Mouse (Mus musculus): ENCODE measurements around the gene Gdi1. TPM values are rescaled to one million over a fixed set of nuclear protein-coding genes. Genes with fewer than 3 reads are reported as not detected.
A peak's percentile ranks its signal among the peaks of the same experiment; 100 is the strongest.
"Not testable (repeated sequence)": the region's sequence is repeated elsewhere in the genome, so short reads cannot be mapped to it uniquely, and the experiment has no call there.

Gene Gdi1
- polyA plus RNA-seq, 1 experiment: 1,152 TPM

GRCm38 (mm10) chrX:74328725-74329161 is 23.9 kb downstream of the Gdi1 start, which contains the start of gene Plxna3:
Plxna3 (plus strand) TSS chrX:74329066.
- peak in 1 of 2 experiments; percentile 53 for DNase-seq (ENCODE audit: extremely low spot score in 1 of 2, low spot score in 1 of 2)

DNA sequence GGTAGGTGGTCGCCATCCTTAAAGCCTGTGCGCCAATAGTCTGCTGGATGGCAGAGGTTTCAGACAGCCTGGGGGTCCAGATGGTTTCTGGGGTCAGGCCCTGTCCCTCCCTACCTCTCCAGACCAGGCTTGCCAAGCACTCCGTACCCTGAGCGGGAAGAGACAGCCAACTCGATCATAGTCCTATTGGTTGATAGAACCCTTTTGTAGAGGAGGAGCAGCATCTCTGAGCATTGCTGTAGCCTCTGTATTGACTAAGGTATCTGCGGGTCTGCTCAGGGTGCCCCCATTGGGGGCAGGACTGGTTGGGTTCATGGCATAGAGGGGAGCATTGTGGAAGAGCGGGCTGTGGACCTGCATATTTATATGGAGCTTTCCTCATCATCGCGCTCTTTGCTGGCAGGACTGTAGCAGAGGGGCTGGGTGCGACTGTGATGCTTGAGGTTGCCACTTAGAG is 24.4 kb downstream of the Gdi1 start:
- DNase-seq (ENCODE audit: extremely low spot score in 1 of 2, low spot score in 1 of 2): no peak

- no peak for DNase-seq (ENCODE audit: extremely low spot score in 1 of 2, low spot score in 1 of 2)
These were observed 25.6 kb downstream of the Gdi1 start for GRCm38 (mm10) chrX:74330166-74330930.

DNA sequence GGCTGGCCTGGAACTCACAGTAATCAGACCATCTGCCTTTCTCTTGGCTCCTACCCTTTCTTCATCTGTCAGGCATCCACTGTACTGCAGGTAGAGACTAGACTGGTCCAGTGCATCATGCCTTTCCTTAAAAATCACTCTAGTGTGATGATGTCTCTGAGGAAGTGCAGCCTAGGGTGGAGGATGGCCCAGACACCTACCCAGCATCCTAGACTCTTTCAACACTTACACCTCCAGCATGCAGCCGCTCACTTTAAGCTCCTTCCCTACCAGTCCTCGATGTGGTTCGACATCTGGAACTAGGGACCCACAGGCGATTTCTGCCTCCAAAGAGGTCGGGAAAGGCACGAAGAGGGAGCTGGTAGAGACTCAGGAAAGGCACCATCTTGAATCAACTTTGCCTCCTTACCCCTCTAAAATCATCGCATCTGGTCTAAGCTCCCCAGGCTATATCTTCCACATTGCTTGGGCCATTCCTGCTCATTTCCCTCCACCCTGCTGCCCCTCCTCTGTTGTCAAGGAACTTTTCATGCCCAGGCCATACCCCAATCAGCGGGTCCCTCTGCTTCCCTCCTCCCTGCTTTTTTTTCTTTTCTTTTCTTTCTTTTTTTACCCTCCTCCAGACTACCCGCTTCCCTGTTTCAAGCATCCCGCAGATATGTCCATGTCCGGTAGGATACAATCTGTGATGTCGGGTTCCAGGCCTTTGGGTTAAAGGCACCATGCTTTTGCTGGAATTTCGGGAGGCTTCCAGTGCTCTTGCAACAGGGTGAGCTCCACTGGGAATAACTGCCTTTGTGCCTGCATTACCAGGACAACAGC is 48.1 kb downstream of the Gdi1 start:
- DNase-seq (ENCODE audit: extremely low spot score in 1 of 2, low spot score in 1 of 2): peak in 1 of 2 experiments; percentile 6

GRCm38 (mm10) chrX:74353467-74353770 is 48.6 kb downstream of the Gdi1 start, which contains the start of gene Lage3:
Lage3 (minus strand) TSS chrX:74353618.
- peak; percentile 59 to 82 for DNase-seq (ENCODE audit: extremely low spot score in 1 of 2, low spot score in 1 of 2)

GRCm38 (mm10) chrX:74357069-74357468 is 52.3 kb downstream of the Gdi1 start:
- DNase-seq (ENCODE audit: extremely low spot score in 1 of 2, low spot score in 1 of 2): not testable (repeated sequence)

- DNase-seq (ENCODE audit: extremely low spot score in 1 of 2, low spot score in 1 of 2): no peak
These were observed 54.4 kb downstream of the Gdi1 start for GRCm38 (mm10) chrX:74359171-74359570.

Other genes starting within 250 kb of the Gdi1 start
- gene Opn1mw, start 177.5 kb upstream of the Gdi1 start, polyA plus RNA-seq (2012; rRNA removed): 0.25 and 0.32 TPM in 2 replicates
- 29.7 and 30.6 TPM in 2 replicates for gene Mecp2, start 169.6 kb upstream of the Gdi1 start, polyA plus RNA-seq (2012; rRNA removed)
- gene Tex28, start 137.2 kb upstream of the Gdi1 start, polyA plus RNA-seq (2012; rRNA removed): not detected in 2 replicates
- 0.04 TPM in 2 replicates for gene Tktl1, start 127.7 kb upstream of the Gdi1 start, polyA plus RNA-seq (2012; rRNA removed)
- gene Flna, start 55.2 kb upstream of the Gdi1 start, polyA plus RNA-seq (2012; rRNA removed): 131 and 166 TPM in 2 replicates
- 45.2 and 45.8 TPM in 2 replicates for gene Emd, start 50.3 kb upstream of the Gdi1 start, polyA plus RNA-seq (2012; rRNA removed)
- 698 and 796 TPM in 2 replicates for gene Rpl10, start 34.2 kb upstream of the Gdi1 start, polyA plus RNA-seq (2012; rRNA removed)
- gene Taz, start 23.1 kb upstream of the Gdi1 start, polyA plus RNA-seq (2012; rRNA removed): 95.1 and 109 TPM in 2 replicates
- 3.7 and 4.8 TPM in 2 replicates for gene Dnase1l1, start 22.7 kb upstream of the Gdi1 start, polyA plus RNA-seq (2012; rRNA removed)
- gene Atp6ap1, start 7.9 kb upstream of the Gdi1 start, polyA plus RNA-seq (2012; rRNA removed): 465 and 472 TPM in 2 replicates
- gene Fam50a, start 8.0 kb downstream of the Gdi1 start, polyA plus RNA-seq (2012; rRNA removed): 46.8 and 58.9 TPM in 2 replicates
- 55.4 and 59.9 TPM in 2 replicates for gene Plxna3, start 24.1 kb downstream of the Gdi1 start, polyA plus RNA-seq (2012; rRNA removed)
- gene Lage3, start 48.6 kb downstream of the Gdi1 start, polyA plus RNA-seq (2012; rRNA removed): 57.1 and 65.1 TPM in 2 replicates
- gene Ubl4a, start 68.2 kb downstream of the Gdi1 start, polyA plus RNA-seq (2012; rRNA removed): 68.4 and 73.3 TPM in 2 replicates
- 4.3 and 4.8 TPM in 2 replicates for gene Slc10a3, start 68.4 kb downstream of the Gdi1 start, polyA plus RNA-seq (2012; rRNA removed)
- 33.8 and 33.9 TPM in 2 replicates for gene Fam3a, start 88.3 kb downstream of the Gdi1 start, polyA plus RNA-seq (2012; rRNA removed)
- gene Ikbkg, start 88.3 kb downstream of the Gdi1 start, polyA plus RNA-seq (2012; rRNA removed): 20.5 and 21.4 TPM in 2 replicates
- gene G6pdx, start 124.2 kb downstream of the Gdi1 start, polyA plus RNA-seq (2012; rRNA removed): 30.2 and 31.8 TPM in 2 replicates
- not detected in 2 replicates for gene Gm6880, start 176.4 kb downstream of the Gdi1 start, polyA plus RNA-seq (2012; rRNA removed)

Measured in frontal cortex, adult 2 months (tissue).